Mouse (Mus musculus): ENCODE results near the gene Olfr147. TPM values are rescaled to one million over a fixed set of nuclear protein-coding genes. Genes with fewer than 3 reads are reported as not detected.
"Not testable (repeated sequence)": the region's sequence is repeated elsewhere in the genome, so short reads cannot be mapped to it uniquely, and the experiment has no call there.

Olfr147 gene
- not detected in 2 replicates for polyA plus RNA-seq (2015; fragmentation: Nextera tagmentation; extraction: Ambion mirVana)

- Histone ChIP-seq H3K4me3 (replicated peaks; ENCODE audit: low read length) (no peak within 1 kb of the TSS), H3K36me3 (ENCODE audit: control insufficient read depth, insufficient read depth) (no peaks in the 10 kb centered on the region), H3K9me3 (ENCODE audit: control insufficient read depth, low read length) (no peaks in the 10 kb centered on the region), H3K4me2 (ENCODE audit: low read length) (no peak within 1 kb of the TSS), H3K27ac (ENCODE audit: low read length) (no peak within 1 kb of the TSS), H3K27me3 (replicated peaks; ENCODE audit: control insufficient read depth, insufficient read depth, low read length) (no peaks in the 10 kb centered on the region), H3K9ac (replicated peaks; ENCODE audit: low read depth, low read length) (no peak within 1 kb of the TSS), H3K4me1 (replicated peaks; ENCODE audit: control insufficient read depth, insufficient read depth, low read length) (no peaks in the 10 kb centered on the region)
- 95% methylated on average over 1 of the region's 1 CpGs for WGBS
- ATAC-seq, result no peak
These were observed at the start of gene Olfr147 for GRCm38 (mm10) chr9:38401398-38401797. Gene Olfr147 (plus strand): TSS chr9:38401698.

- no peaks in the 10 kb centered on the region for H3K27me3 ChIP-seq (replicated peaks; ENCODE audit: control insufficient read depth, insufficient read depth, low read length)
- H3K36me3 ChIP-seq (ENCODE audit: control insufficient read depth, insufficient read depth), result no peaks in the 10 kb centered on the region
- H3K4me3 ChIP-seq (replicated peaks; ENCODE audit: low read length), result no peak within 1 kb of the TSS
- H3K4me1 ChIP-seq (replicated peaks; ENCODE audit: control insufficient read depth, insufficient read depth, low read length), result no peaks in the 10 kb centered on the region
- no peak within 1 kb of the TSS for H3K4me2 ChIP-seq (ENCODE audit: low read length)
- no peak within 1 kb of the TSS for H3K27ac ChIP-seq (ENCODE audit: low read length)
- ATAC-seq, result no peak
- WGBS, result 89% methylated on average over 2 of the region's 2 CpGs
- H3K9me3 ChIP-seq (ENCODE audit: control insufficient read depth, low read length), result no peaks in the 10 kb centered on the region
- no peak within 1 kb of the TSS for H3K9ac ChIP-seq (replicated peaks; ENCODE audit: low read depth, low read length)
These were observed 34.9 kb upstream of the Olfr147 start, which contains the start of gene Olfr250 for GRCm38 (mm10) chr9:38366596-38366995. Gene Olfr250 (plus strand): TSS chr9:38366896.

GRCm38 (mm10) chr9:38376786-38377185 is 24.7 kb upstream of the Olfr147 start, which contains the start of gene Olfr251:
Gene Olfr251 (plus strand): TSS chr9:38377086.
- Histone ChIP-seq H3K27me3 (replicated peaks; ENCODE audit: control insufficient read depth, insufficient read depth, low read length) (no peaks in the 10 kb centered on the region), H3K4me2 (ENCODE audit: low read length) (no peak within 1 kb of the TSS), H3K4me3 (replicated peaks; ENCODE audit: low read length) (no peak within 1 kb of the TSS), H3K9me3 (ENCODE audit: control insufficient read depth, low read length) (no peaks in the 10 kb centered on the region), H3K27ac (ENCODE audit: low read length) (no peak within 1 kb of the TSS), H3K4me1 (replicated peaks; ENCODE audit: control insufficient read depth, insufficient read depth, low read length) (no peaks in the 10 kb centered on the region), H3K9ac (replicated peaks; ENCODE audit: low read depth, low read length) (no peak within 1 kb of the TSS), H3K36me3 (ENCODE audit: control insufficient read depth, insufficient read depth) (no peaks in the 10 kb centered on the region)
- WGBS, result 74% methylated on average over 2 of the region's 2 CpGs
- ATAC-seq, result no peak

GRCm38 (mm10) chr9:38407502-38407901 is 6.0 kb downstream of the Olfr147 start:
- WGBS, result 85% methylated on average over 3 of the region's 3 CpGs
- H3K4me1 ChIP-seq (replicated peaks; ENCODE audit: control insufficient read depth, insufficient read depth, low read length); H3K4me3 ChIP-seq (replicated peaks; ENCODE audit: low read length); H3K27me3 ChIP-seq (replicated peaks; ENCODE audit: control insufficient read depth, insufficient read depth, low read length); H3K36me3 ChIP-seq (ENCODE audit: control insufficient read depth, insufficient read depth); H3K9ac ChIP-seq (replicated peaks; ENCODE audit: low read depth, low read length); H3K9me3 ChIP-seq (ENCODE audit: control insufficient read depth, low read length); H3K4me2 ChIP-seq (ENCODE audit: low read length); H3K27ac ChIP-seq (ENCODE audit: low read length); ATAC-seq: not testable (repeated sequence)

GRCm38 (mm10) chr9:38413502-38413901 is 12.0 kb downstream of the Olfr147 start:
- not testable (repeated sequence) for H3K27me3 ChIP-seq (replicated peaks; ENCODE audit: control insufficient read depth, insufficient read depth, low read length); H3K9me3 ChIP-seq (ENCODE audit: control insufficient read depth, low read length); H3K4me3 ChIP-seq (replicated peaks; ENCODE audit: low read length); H3K4me2 ChIP-seq (ENCODE audit: low read length); H3K9ac ChIP-seq (replicated peaks; ENCODE audit: low read depth, low read length); H3K36me3 ChIP-seq (ENCODE audit: control insufficient read depth, insufficient read depth); H3K27ac ChIP-seq (ENCODE audit: low read length); ATAC-seq; H3K4me1 ChIP-seq (replicated peaks; ENCODE audit: control insufficient read depth, insufficient read depth, low read length)
- 96% methylated on average over 14 of the region's 14 CpGs for WGBS

GRCm38 (mm10) chr9:38423801-38424200 is 22.3 kb downstream of the Olfr147 start:
- H3K4me2 ChIP-seq (ENCODE audit: low read length), result no peak overlapping the region
- no peaks in the 10 kb centered on the region for H3K27me3 ChIP-seq (replicated peaks; ENCODE audit: control insufficient read depth, insufficient read depth, low read length)
- H3K27ac ChIP-seq (ENCODE audit: low read length), result no peak overlapping the region
- no peaks in the 10 kb centered on the region for H3K36me3 ChIP-seq (ENCODE audit: control insufficient read depth, insufficient read depth)
- ATAC-seq, result no peak
- no peaks in the 10 kb centered on the region for H3K9me3 ChIP-seq (ENCODE audit: control insufficient read depth, low read length)
- no peaks in the 10 kb centered on the region for H3K4me1 ChIP-seq (replicated peaks; ENCODE audit: control insufficient read depth, insufficient read depth, low read length)
- H3K4me3 ChIP-seq (replicated peaks; ENCODE audit: low read length), result no peak overlapping the region
- no peak overlapping the region for H3K9ac ChIP-seq (replicated peaks; ENCODE audit: low read depth, low read length)

- no peaks in the 10 kb centered on the region for H3K9me3 ChIP-seq (ENCODE audit: control insufficient read depth, low read length)
- no peak overlapping the region for H3K4me3 ChIP-seq (replicated peaks; ENCODE audit: low read length)
- no peaks in the 10 kb centered on the region for H3K4me1 ChIP-seq (replicated peaks; ENCODE audit: control insufficient read depth, insufficient read depth, low read length)
- H3K36me3 ChIP-seq (ENCODE audit: control insufficient read depth, insufficient read depth), result no peaks in the 10 kb centered on the region
- no peak overlapping the region for H3K27ac ChIP-seq (ENCODE audit: low read length)
- no peak overlapping the region for H3K4me2 ChIP-seq (ENCODE audit: low read length)
- H3K9ac ChIP-seq (replicated peaks; ENCODE audit: low read depth, low read length), result no peak overlapping the region
- H3K27me3 ChIP-seq (replicated peaks; ENCODE audit: control insufficient read depth, insufficient read depth, low read length), result no peaks in the 10 kb centered on the region
- WGBS, result 56% methylated on average over 1 of the region's 1 CpGs
- ATAC-seq, result no peak
These were observed 25.5 kb downstream of the Olfr147 start for GRCm38 (mm10) chr9:38427026-38427425.

GRCm38 (mm10) chr9:38429155-38429554 is 27.7 kb downstream of the Olfr147 start, which contains the start of gene Olfr901:
Gene Olfr901 (plus strand): TSS chr9:38429455.
- Histone ChIP-seq H3K4me1 (replicated peaks; ENCODE audit: control insufficient read depth, insufficient read depth, low read length) (no peaks in the 10 kb centered on the region), H3K4me3 (replicated peaks; ENCODE audit: low read length) (no peak within 1 kb of the TSS), H3K4me2 (ENCODE audit: low read length) (no peak within 1 kb of the TSS), H3K27me3 (replicated peaks; ENCODE audit: control insufficient read depth, insufficient read depth, low read length) (no peaks in the 10 kb centered on the region), H3K27ac (ENCODE audit: low read length) (no peak within 1 kb of the TSS), H3K9me3 (ENCODE audit: control insufficient read depth, low read length) (no peaks in the 10 kb centered on the region), H3K9ac (replicated peaks; ENCODE audit: low read depth, low read length) (no peak within 1 kb of the TSS), H3K36me3 (ENCODE audit: control insufficient read depth, insufficient read depth) (no peaks in the 10 kb centered on the region)
- WGBS, result 94% methylated on average over 1 of the region's 1 CpGs
- no peak for ATAC-seq

- Histone ChIP-seq H3K27ac (ENCODE audit: low read length) (no peak within 1 kb of the TSS), H3K4me3 (replicated peaks; ENCODE audit: low read length) (no peak within 1 kb of the TSS), H3K4me2 (ENCODE audit: low read length) (no peak within 1 kb of the TSS), H3K4me1 (replicated peaks; ENCODE audit: control insufficient read depth, insufficient read depth, low read length) (no peaks in the 10 kb centered on the region), H3K27me3 (replicated peaks; ENCODE audit: control insufficient read depth, insufficient read depth, low read length) (no peaks in the 10 kb centered on the region), H3K9me3 (ENCODE audit: control insufficient read depth, low read length) (no peaks in the 10 kb centered on the region), H3K9ac (replicated peaks; ENCODE audit: low read depth, low read length) (no peak within 1 kb of the TSS), H3K36me3 (ENCODE audit: control insufficient read depth, insufficient read depth) (no peaks in the 10 kb centered on the region)
- ATAC-seq, result no peak
- 93% methylated on average over 5 of the region's 5 CpGs for WGBS
These were observed 45.9 kb downstream of the Olfr147 start, which contains the start of gene Olfr902 for GRCm38 (mm10) chr9:38447352-38447751. Gene Olfr902 (plus strand): TSS chr9:38447652.

All from forebrain, embryonic 16.5 days (tissue).